Mouse (Mus musculus): ENCODE measurements around the gene Arl15. TPM values are rescaled to one million over a fixed set of nuclear protein-coding genes. Genes with fewer than 3 reads are reported as not detected.

Arl15 gene
- polyA plus RNA-seq, 1 experiment from 2014 or later, result 9.5 TPM

DNA sequence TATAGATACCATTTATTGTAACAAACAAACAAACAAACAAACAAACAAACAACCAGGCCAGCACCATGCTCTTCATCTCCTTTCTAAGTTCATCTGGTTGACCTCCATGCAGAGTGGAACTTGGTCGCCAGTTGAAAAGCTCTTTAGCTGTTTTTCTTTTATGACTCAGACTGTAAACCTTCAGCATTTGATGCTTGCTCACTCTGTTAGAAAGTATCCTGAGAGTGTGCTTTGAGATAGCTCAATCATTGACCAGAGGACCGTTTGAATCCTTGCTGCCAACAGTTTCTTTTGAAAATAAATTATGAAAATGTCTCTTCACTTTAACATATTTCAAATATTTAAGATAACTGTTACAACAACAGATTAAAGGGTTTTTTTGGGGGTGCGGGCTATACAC lies 103.2 kb downstream of the Arl15 start:
- Histone ChIP-seq H3K27me3 (ENCODE audit: control insufficient read depth, insufficient read depth, low read length) (no peaks in the 10 kb centered on the region), H3K4me3 (ENCODE audit: low read depth, low read length) (no peak overlapping the region), H3K9me3 (ENCODE audit: control insufficient read depth, low read length) (no peaks in the 10 kb centered on the region), H3K36me3 (ENCODE audit: control insufficient read depth, insufficient read depth, low read length) (no peaks in the 10 kb centered on the region), H3K9ac (ENCODE audit: low read length) (no peak overlapping the region), H3K4me1 (ENCODE audit: control insufficient read depth, insufficient read depth, low read length) (no peaks in the 10 kb centered on the region), H3K4me2 (ENCODE audit: low read depth) (no peak overlapping the region), H3K27ac (ENCODE audit: low read depth, low read length) (no peak overlapping the region)
- WGBS, result 89% methylated on average over 3 of the region's 3 CpGs
- no peak for ATAC-seq (ENCODE audit: insufficient read depth, low FRiP score, low TSS enrichment)
- no peak for DNase-seq (ENCODE audit: low spot score)

DNA sequence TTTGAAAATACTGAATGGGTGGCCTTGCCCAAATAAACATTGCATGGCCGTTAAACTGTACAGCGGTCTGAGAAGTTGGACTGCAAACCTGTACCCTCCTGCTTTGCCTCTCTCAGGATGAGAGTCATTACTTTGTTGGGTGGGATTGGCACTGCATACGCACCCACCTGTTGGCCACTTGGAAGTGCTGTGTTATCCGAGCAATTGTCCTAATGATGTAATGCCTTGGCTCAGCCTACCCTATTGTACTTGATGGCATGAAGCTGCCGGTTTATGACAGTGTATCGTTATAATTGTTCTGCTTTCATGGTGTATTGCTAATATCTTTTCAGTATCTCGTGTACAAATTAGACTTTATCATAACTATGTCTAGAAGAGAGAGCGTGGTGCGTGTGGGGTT lies 103.6 kb downstream of the Arl15 start:
- Histone ChIP-seq H3K9ac (ENCODE audit: low read length) (no peak overlapping the region), H3K27me3 (ENCODE audit: control insufficient read depth, insufficient read depth, low read length) (no peaks in the 10 kb centered on the region), H3K27ac (ENCODE audit: low read depth, low read length) (no peak overlapping the region), H3K4me3 (ENCODE audit: low read depth, low read length) (no peak overlapping the region), H3K9me3 (ENCODE audit: control insufficient read depth, low read length) (no peaks in the 10 kb centered on the region), H3K4me2 (ENCODE audit: low read depth) (no peak overlapping the region), H3K36me3 (ENCODE audit: control insufficient read depth, insufficient read depth, low read length) (no peaks in the 10 kb centered on the region), H3K4me1 (ENCODE audit: control insufficient read depth, insufficient read depth, low read length) (no peaks in the 10 kb centered on the region)
- DNase-seq (ENCODE audit: low spot score), result no peak
- 92% methylated on average over 9 of the region's 9 CpGs for WGBS
- no peak for ATAC-seq (ENCODE audit: insufficient read depth, low FRiP score, low TSS enrichment)

DNA sequence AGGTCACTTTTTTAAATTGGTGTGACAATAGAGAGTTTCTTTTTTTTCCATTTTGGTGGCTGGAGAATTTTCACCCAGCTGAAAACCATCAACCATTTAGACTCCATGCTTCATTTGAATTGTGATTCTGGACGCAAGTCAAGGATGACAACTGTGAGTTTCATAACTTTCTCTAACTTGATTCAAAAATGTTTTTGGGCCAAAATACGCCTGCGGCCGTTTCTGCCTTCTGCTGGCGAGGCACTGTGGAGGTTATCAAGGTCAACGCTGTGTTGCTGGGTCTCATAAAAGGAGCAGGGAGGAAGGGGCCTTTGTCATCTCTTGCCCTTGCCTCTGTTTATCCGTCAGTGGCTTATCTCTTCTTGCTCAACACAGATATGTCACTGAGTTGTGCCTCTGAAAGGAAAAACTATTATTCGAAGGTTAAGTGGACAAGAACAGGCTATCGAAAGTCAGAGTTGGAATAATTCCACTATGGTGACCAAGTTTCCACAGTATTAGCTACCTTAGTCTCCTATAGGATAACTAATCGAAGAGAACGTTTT lies 106.8 kb downstream of the Arl15 start:
- 91% methylated on average over 11 of the region's 11 CpGs for WGBS
- no peak overlapping the region for H3K27ac ChIP-seq (ENCODE audit: low read depth, low read length)

DNA sequence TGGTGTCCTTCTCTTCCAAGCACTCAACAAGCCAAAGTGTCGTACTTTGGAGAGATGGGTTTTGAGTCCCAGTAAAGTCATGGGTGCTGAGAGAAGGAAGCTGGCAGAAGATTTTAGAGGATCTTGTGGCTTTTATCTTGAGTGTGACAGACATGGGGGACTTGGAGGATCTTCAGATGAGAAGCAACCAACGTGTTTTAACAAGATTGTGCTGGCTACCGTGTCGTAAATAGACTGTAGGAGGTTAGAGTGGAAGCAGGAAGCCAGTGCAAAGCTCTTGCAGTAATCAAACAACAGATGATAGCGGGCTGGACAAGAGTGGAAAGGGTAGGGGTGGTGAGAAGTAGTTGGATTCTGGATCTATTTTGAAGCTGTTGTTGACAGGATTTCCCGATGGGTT lies 109.0 kb downstream of the Arl15 start:
- Histone ChIP-seq H3K9me3 (ENCODE audit: control insufficient read depth, low read length) (no peaks in the 10 kb centered on the region), H3K27me3 (ENCODE audit: control insufficient read depth, insufficient read depth, low read length) (no peaks in the 10 kb centered on the region), H3K9ac (ENCODE audit: low read length) (no peak overlapping the region), H3K27ac (ENCODE audit: low read depth, low read length) (no peak overlapping the region), H3K4me3 (ENCODE audit: low read depth, low read length) (no peak overlapping the region), H3K36me3 (ENCODE audit: control insufficient read depth, insufficient read depth, low read length) (no peaks in the 10 kb centered on the region), H3K4me1 (ENCODE audit: control insufficient read depth, insufficient read depth, low read length) (peaks cover 7% of the 10 kb centered on the region; the same call in 1 of the 2 replicates), H3K4me2 (ENCODE audit: low read depth) (no peak overlapping the region)
- DNase-seq (ENCODE audit: low spot score), result no peak
- no peak for ATAC-seq (ENCODE audit: insufficient read depth, low FRiP score, low TSS enrichment)
- 90% methylated on average over 6 of the region's 6 CpGs for WGBS

More for the DNA sequence above, 106.8 kb downstream of the Arl15 start:
- H3K4me1 ChIP-seq (ENCODE audit: control insufficient read depth, insufficient read depth, low read length), result no peaks in the 10 kb centered on the region
- ATAC-seq (ENCODE audit: insufficient read depth, low FRiP score, low TSS enrichment) (no peak), DNase-seq (ENCODE audit: low spot score) (no peak)
- H3K27me3 ChIP-seq (ENCODE audit: control insufficient read depth, insufficient read depth, low read length), result no peaks in the 10 kb centered on the region
- no peak overlapping the region for H3K4me3 ChIP-seq (ENCODE audit: low read depth, low read length)
- no peaks in the 10 kb centered on the region for H3K9me3 ChIP-seq (ENCODE audit: control insufficient read depth, low read length)
- H3K36me3 ChIP-seq (ENCODE audit: control insufficient read depth, insufficient read depth, low read length), result no peaks in the 10 kb centered on the region
- H3K4me2 ChIP-seq (ENCODE audit: low read depth), result no peak overlapping the region
- H3K9ac ChIP-seq (ENCODE audit: low read length), result no peak overlapping the region

DNA sequence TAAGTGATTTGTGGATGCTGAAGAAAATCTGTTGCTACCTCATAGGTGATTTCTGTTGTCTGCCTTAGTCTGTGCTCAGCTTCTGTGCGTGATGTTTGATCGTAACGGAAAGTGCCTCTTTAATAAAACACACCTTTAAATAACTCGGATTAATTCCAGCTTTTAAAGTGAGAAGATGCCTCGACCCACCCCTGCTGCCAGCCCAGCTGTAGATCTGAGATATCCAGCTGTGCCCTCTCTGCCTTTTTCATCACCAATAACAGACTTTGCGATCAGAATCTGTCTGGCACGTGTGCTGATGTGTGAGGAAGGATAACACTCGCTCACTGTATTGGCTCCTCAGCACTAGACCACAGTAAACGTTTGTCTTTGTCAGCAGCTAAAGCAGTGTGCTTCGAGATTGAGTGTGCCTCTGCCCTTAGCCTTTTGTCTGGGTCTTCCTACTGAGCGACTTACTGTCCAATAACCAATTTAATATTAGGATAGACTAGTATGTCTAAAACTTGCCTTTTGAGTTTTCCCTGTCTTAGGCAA lies 117.7 kb downstream of the Arl15 start:
- no peaks in the 10 kb centered on the region for H3K9me3 ChIP-seq (ENCODE audit: control insufficient read depth, low read length)
- no peak overlapping the region for H3K27ac ChIP-seq (ENCODE audit: low read depth, low read length)
- no peak for ATAC-seq (ENCODE audit: insufficient read depth, low FRiP score, low TSS enrichment)
- 43% methylated on average over 11 of the region's 11 CpGs for WGBS
- H3K4me3 ChIP-seq (ENCODE audit: low read depth, low read length), result no peak overlapping the region
- H3K9ac ChIP-seq (ENCODE audit: low read length), result no peak overlapping the region
- no peak for DNase-seq (ENCODE audit: low spot score)
- no peaks in the 10 kb centered on the region for H3K27me3 ChIP-seq (ENCODE audit: control insufficient read depth, insufficient read depth, low read length)
- H3K4me2 ChIP-seq (ENCODE audit: low read depth), result no peak overlapping the region
- H3K36me3 ChIP-seq (ENCODE audit: control insufficient read depth, insufficient read depth, low read length), result no peaks in the 10 kb centered on the region
- peaks cover 9% of the 10 kb centered on the region for H3K4me1 ChIP-seq (ENCODE audit: control insufficient read depth, insufficient read depth, low read length)

DNA sequence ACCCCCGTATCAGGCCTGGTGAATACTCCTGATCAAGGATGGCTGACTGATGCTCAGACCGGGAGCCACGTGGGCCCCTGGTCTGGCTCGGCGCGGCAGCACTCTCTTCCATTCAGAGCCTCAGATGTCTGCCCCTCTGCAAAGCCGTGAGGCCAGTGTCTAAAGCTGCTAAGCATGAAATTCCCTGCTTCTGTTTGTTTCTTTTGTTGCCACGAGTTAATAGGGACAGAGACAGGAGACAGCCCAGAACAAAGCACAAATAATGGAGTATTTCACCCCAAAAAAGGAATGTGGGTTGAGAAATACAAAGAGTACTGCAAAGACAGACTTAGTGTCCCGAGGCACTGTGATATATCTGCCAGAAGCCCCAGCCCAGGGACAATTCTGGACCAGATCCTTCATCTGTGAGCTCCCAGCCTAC lies 120.3 kb downstream of the Arl15 start:
- DNase-seq (ENCODE audit: low spot score) (peak; percentile 63), ATAC-seq (ENCODE audit: insufficient read depth, low FRiP score, low TSS enrichment) (peak; percentile 54; the same call in 1 of the 2 replicates)
- WGBS, result 26% methylated on average over 9 of the region's 9 CpGs

DNA sequence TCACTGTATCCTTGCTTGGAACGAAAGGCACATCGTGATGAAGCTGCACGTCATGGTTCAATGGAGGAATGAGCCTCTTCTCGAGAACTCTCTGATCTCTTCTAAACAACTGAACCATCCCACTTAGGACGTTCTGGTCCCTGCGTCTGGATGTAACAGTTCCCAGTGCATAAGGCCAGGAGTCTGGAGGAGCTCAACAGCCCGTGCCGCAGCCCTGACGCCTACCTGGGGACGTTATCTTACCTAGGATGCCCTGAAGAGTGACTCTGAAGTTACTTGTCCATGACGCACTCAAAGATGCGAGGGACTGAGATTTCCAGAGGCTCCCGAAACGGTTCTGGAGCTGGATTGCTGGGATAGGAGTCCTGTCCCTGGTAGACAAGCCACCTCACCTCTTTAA lies 121.4 kb downstream of the Arl15 start:
- H3K27me3 ChIP-seq (ENCODE audit: control insufficient read depth, insufficient read depth, low read length), result no peaks in the 10 kb centered on the region
- no peak overlapping the region for H3K4me3 ChIP-seq (ENCODE audit: low read depth, low read length)
- H3K27ac ChIP-seq (ENCODE audit: low read depth, low read length), result no peak overlapping the region
- H3K4me2 ChIP-seq (ENCODE audit: low read depth), result no peak overlapping the region
- peaks cover 23% of the 10 kb centered on the region for H3K4me1 ChIP-seq (ENCODE audit: control insufficient read depth, insufficient read depth, low read length)
- 92% methylated on average over 14 of the region's 14 CpGs for WGBS
- no peak for DNase-seq (ENCODE audit: low spot score)
- no peak overlapping the region for H3K9ac ChIP-seq (ENCODE audit: low read length)
- no peak for ATAC-seq (ENCODE audit: insufficient read depth, low FRiP score, low TSS enrichment)
- no peaks in the 10 kb centered on the region for H3K9me3 ChIP-seq (ENCODE audit: control insufficient read depth, low read length)
- H3K36me3 ChIP-seq (ENCODE audit: control insufficient read depth, insufficient read depth, low read length), result no peaks in the 10 kb centered on the region

More for the DNA sequence above, 120.3 kb downstream of the Arl15 start:
- Histone ChIP-seq H3K9ac (ENCODE audit: low read length) (no peak overlapping the region), H3K9me3 (ENCODE audit: control insufficient read depth, low read length) (no peaks in the 10 kb centered on the region), H3K4me1 (ENCODE audit: control insufficient read depth, insufficient read depth, low read length) (peaks cover 23% of the 10 kb centered on the region), H3K4me2 (ENCODE audit: low read depth) (no peak overlapping the region), H3K27ac (ENCODE audit: low read depth, low read length) (no peak overlapping the region), H3K36me3 (ENCODE audit: control insufficient read depth, insufficient read depth, low read length) (no peaks in the 10 kb centered on the region), H3K4me3 (ENCODE audit: low read depth, low read length) (no peak overlapping the region), H3K27me3 (ENCODE audit: control insufficient read depth, insufficient read depth, low read length) (no peaks in the 10 kb centered on the region)

DNA sequence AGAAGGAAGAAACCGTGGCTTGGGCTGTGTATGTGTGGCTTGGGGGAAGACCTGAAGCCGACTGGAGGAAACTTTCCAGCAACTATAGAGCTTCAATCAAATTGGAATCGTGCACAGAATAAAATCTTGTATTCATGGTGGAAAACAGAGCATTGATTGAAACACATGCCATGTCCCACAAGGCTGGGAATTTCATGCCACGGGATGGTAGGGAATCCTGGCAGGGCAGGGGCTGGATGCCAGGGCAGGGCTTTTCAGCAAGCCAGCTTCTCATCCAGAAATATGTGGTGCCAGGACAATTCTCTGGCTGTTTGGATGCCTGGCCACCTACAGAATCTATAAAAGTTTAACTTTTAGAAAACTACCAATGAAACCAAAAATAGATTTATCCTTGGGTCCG lies 122.5 kb downstream of the Arl15 start:
- 0 out of 2 replicates have a peak overlapping the region, but pooled peaks have one; percentile 89 for H3K27ac ChIP-seq (ENCODE audit: low read depth, low read length)
- DNase-seq (ENCODE audit: low spot score), result no peak
- no peak for ATAC-seq (ENCODE audit: insufficient read depth, low FRiP score, low TSS enrichment)
- H3K9ac ChIP-seq (ENCODE audit: low read length), result no peak overlapping the region
- H3K4me2 ChIP-seq (ENCODE audit: low read depth), result no peak overlapping the region
- H3K4me3 ChIP-seq (ENCODE audit: low read depth, low read length), result no peak overlapping the region
- H3K27me3 ChIP-seq (ENCODE audit: control insufficient read depth, insufficient read depth, low read length), result no peaks in the 10 kb centered on the region
- peaks cover 23% of the 10 kb centered on the region for H3K4me1 ChIP-seq (ENCODE audit: control insufficient read depth, insufficient read depth, low read length)
- 80% methylated on average over 5 of the region's 5 CpGs for WGBS
- H3K9me3 ChIP-seq (ENCODE audit: control insufficient read depth, low read length), result no peaks in the 10 kb centered on the region
- no peaks in the 10 kb centered on the region for H3K36me3 ChIP-seq (ENCODE audit: control insufficient read depth, insufficient read depth, low read length)

DNA sequence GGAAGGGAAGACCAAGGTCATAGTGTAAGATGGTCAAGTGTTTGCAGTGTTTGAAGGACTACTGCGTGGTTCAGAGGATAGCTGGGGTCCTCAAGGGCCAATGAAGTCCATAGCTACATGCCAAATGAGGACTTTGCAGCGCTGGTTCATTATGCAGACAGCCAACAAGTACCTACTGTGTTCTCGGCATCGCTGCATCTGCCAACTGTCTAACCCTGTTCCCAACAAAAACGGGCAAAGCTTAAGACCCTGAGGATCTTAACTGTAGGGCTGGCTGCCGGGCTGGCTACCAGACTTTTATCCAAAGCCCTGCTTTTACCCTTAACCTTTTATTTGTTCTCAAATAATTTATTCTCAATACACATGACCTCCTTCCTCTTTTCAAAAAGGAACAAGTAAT lies 123.1 kb downstream of the Arl15 start:
- H3K4me1 ChIP-seq (ENCODE audit: control insufficient read depth, insufficient read depth, low read length), result peaks cover 19% of the 10 kb centered on the region
- no peak overlapping the region; the same call in 1 of the 2 replicates for H3K4me2 ChIP-seq (ENCODE audit: low read depth)
- peak overlapping the region; percentile 56 for H3K9ac ChIP-seq (ENCODE audit: low read length)
- DNase-seq (ENCODE audit: low spot score) (peak; percentile 31), ATAC-seq (ENCODE audit: insufficient read depth, low FRiP score, low TSS enrichment) (peak; percentile 3; the same call in 1 of the 2 replicates)
- H3K9me3 ChIP-seq (ENCODE audit: control insufficient read depth, low read length), result no peaks in the 10 kb centered on the region
- H3K27me3 ChIP-seq (ENCODE audit: control insufficient read depth, insufficient read depth, low read length), result no peaks in the 10 kb centered on the region
- peak overlapping the region; percentile 89 for H3K27ac ChIP-seq (ENCODE audit: low read depth, low read length)
- no peak overlapping the region for H3K4me3 ChIP-seq (ENCODE audit: low read depth, low read length)
- 67% methylated on average over 6 of the region's 6 CpGs for WGBS
- H3K36me3 ChIP-seq (ENCODE audit: control insufficient read depth, insufficient read depth, low read length), result no peaks in the 10 kb centered on the region

Data from neural tube, embryonic 11.5 days (tissue).